Mouse (Mus musculus): Measurements from ENCODE around the gene Hdgfl2. TPM values are rescaled to one million over a fixed set of nuclear protein-coding genes. Genes with fewer than 3 reads are reported as not detected.

Hdgfl2 gene
- total and polyA plus RNA-seq, 3 experiments: 35.3 to 93.6 (median 68.9) TPM

- dilution Hi-C loops (cut with MboI; ENCODE audit: extremely low pct_ligation_motif_present, extremely low pct_unique_long_range_greater_than_20kb, low sequenced_read_pairs): no loop called here
- H3K27ac ChIP-seq (ENCODE audit: insufficient read depth, low read depth): no peak overlapping the region
Observed at GRCm38 (mm10) chr17:56124377-56125275, 45.2 kb downstream of the Hdgfl2 start.

GRCm38 (mm10) chr17:56125276-56125630, 45.8 kb downstream of the Hdgfl2 start:
- H3K4me2 ChIP-seq (ENCODE audit: insufficient read depth, low read depth, poor library complexity, severe bottlenecking): no peak overlapping the region
- no peak overlapping the region for H3K9ac ChIP-seq (ENCODE audit: insufficient read depth, low read depth)
- H3K27me3 ChIP-seq (replicated peaks): peaks cover 16% of the 10 kb centered on the region
- peaks cover 20% of the 10 kb centered on the region for H3K9me3 ChIP-seq (replicated peaks; ENCODE audit: low read length)
- H3K27ac ChIP-seq (ENCODE audit: insufficient read depth, low read depth): no peak overlapping the region
- H3K4me3 ChIP-seq (replicated peaks in 1 of 3; ENCODE audit: low read depth in 2 of 3, low read length in 2 of 3, poor library complexity in 1 of 3): no peak overlapping the region
- TF ChIP-seq BHLHE40 (IDR thresholded peaks at IDR 0.05; ENCODE audit: low read depth, low read length) (no peak), MYC (IDR thresholded peaks at IDR 0.05; ENCODE audit: low read depth, low read length) (no peak), JUN (IDR thresholded peaks at IDR 0.05; ENCODE audit: insufficient read depth, low read depth, low read length) (no peak), CTCF (conservative IDR thresholded peaks at IDR 0.05 in 1 of 2, IDR thresholded peaks at IDR 0.05 in 1 of 2; ENCODE audit: low read depth in 2 of 2, low read length in 2 of 2) (no peak), ZMIZ1 (IDR thresholded peaks at IDR 0.05; ENCODE audit: low read depth, low read length) (no peak), PAX5 (IDR thresholded peaks at IDR 0.05; ENCODE audit: low read length) (no peak), ZKSCAN1 (IDR thresholded peaks at IDR 0.05; ENCODE audit: borderline replicate concordance, low read depth, low read length) (no peak), ETS1 (conservative IDR thresholded peaks at IDR 0.05; ENCODE audit: low read depth, low read length) (no peak), POLR2AphosphoS2 (IDR thresholded peaks at IDR 0.05; ENCODE audit: low read depth, low read length) (no peak), TBP (conservative IDR thresholded peaks at IDR 0.05; ENCODE audit: low read depth, low read length) (no peak), MAX (IDR thresholded peaks at IDR 0.05; ENCODE audit: low read length) (no peak)
- no peaks in the 10 kb centered on the region for H3K4me1 ChIP-seq (ENCODE audit: control insufficient read depth in 1 of 2, insufficient read depth in 2 of 2)
- no peak for DNase-seq (ENCODE audit: extremely low read depth)
- in situ Hi-C loops (cut with MboI; ENCODE audit: low pct_ligation_motif_present, low pct_unique_long_range_greater_than_20kb, low sequenced_read_pairs): loop anchor here (5.0 kb wide), 1 partner anchor 37 kb away; the partner anchor contains the start of gene Tnfaip8l1
- dilution Hi-C loops (cut with MboI; ENCODE audit: extremely low pct_ligation_motif_present, extremely low pct_unique_long_range_greater_than_20kb, low sequenced_read_pairs): no loop called here
- H3K36me3 ChIP-seq (replicated peaks in 1 of 2; ENCODE audit: control insufficient read depth in 1 of 2, insufficient read depth in 1 of 2, low read length in 1 of 2): peaks cover 0 to 31% of the 10 kb centered on the region in 2 experiments
- H3K79me2 ChIP-seq (replicated peaks; ENCODE audit: control insufficient read depth, extremely low read depth, insufficient read depth, poor library complexity, severe bottlenecking): no peaks in the 10 kb centered on the region

More at GRCm38 (mm10) chr17:56124377-56125275, 45.2 kb downstream of the Hdgfl2 start:
- Histone ChIP-seq H3K27me3 (replicated peaks) (peaks cover 19% of the 10 kb centered on the region), H3K9ac (ENCODE audit: insufficient read depth, low read depth) (no peak overlapping the region), H3K9me3 (replicated peaks; ENCODE audit: low read length) (peaks cover 20% of the 10 kb centered on the region), H3K4me2 (ENCODE audit: insufficient read depth, low read depth, poor library complexity, severe bottlenecking) (no peak overlapping the region), H3K4me1 (ENCODE audit: control insufficient read depth in 1 of 2, insufficient read depth in 2 of 2) (no peaks in the 10 kb centered on the region), H3K79me2 (replicated peaks; ENCODE audit: control insufficient read depth, extremely low read depth, insufficient read depth, poor library complexity, severe bottlenecking) (no peaks in the 10 kb centered on the region), H3K36me3 (replicated peaks in 1 of 2; ENCODE audit: control insufficient read depth in 1 of 2, insufficient read depth in 1 of 2, low read length in 1 of 2) (peaks cover 0 to 29% of the 10 kb centered on the region in 2 experiments), H3K4me3 (replicated peaks in 1 of 3; ENCODE audit: low read depth in 2 of 3, low read length in 2 of 3, poor library complexity in 1 of 3) (no peak overlapping the region)
- peak; percentile 51 for DNase-seq (ENCODE audit: extremely low read depth)
- TF ChIP-seq GABPA (IDR thresholded peaks at IDR 0.05; ENCODE audit: insufficient replicate concordance, low read depth, low read length) (no peak), ZNF384 (IDR thresholded peaks at IDR 0.05; ENCODE audit: low read depth, low read length) (peak; percentile 97), CTCF (conservative IDR thresholded peaks at IDR 0.05 in 1 of 2, IDR thresholded peaks at IDR 0.05 in 1 of 2; ENCODE audit: low read depth in 2 of 2, low read length in 2 of 2) (peak; percentile 72 to 93), RCOR1 (conservative IDR thresholded peaks at IDR 0.05; ENCODE audit: low read depth, low read length) (no peak), ZC3H11A (IDR thresholded peaks at IDR 0.05; ENCODE audit: low read depth, low read length) (no peak), RAD21 (IDR thresholded peaks at IDR 0.05; ENCODE audit: low read depth, low read length) (peak; percentile 25), SMC3 (IDR thresholded peaks at IDR 0.05; ENCODE audit: low read depth, low read length) (peak; percentile 48), POLR2AphosphoS2 (IDR thresholded peaks at IDR 0.05; ENCODE audit: low read depth, low read length) (no peak)
- in situ Hi-C loops (cut with MboI; ENCODE audit: low pct_ligation_motif_present, low pct_unique_long_range_greater_than_20kb, low sequenced_read_pairs): loop anchor here (5.0 kb wide), 1 partner anchor 38 kb away; the partner anchor contains the start of gene Tnfaip8l1
